Mouse (Mus musculus) G1E (cell line): ENCODE measurements around the gene Ttc27. TPM values are rescaled to one million over a fixed set of nuclear protein-coding genes. Genes with fewer than 3 reads are reported as not detected.
A peak's percentile ranks its signal among the peaks of the same experiment; 100 is the strongest.

Experiments
- ATAC-seq: 2 replicates; pipeline ENCODE4 v1.8.0; 2016; ENCODE audit warnings: mild to moderate bottlenecking; ENCODE audit not compliant: insufficient number of reproducible peaks, poor library complexity, low FRiP score, severe bottlenecking; ENCODE audit errors: extremely low read depth
- DNase-seq: peaks from one replicate; pipeline ENCODE4 v3.0.0; 2012; ENCODE audit warnings: low spot score
- H3K27me3 ChIP-seq: 2 replicates; pipeline ENCODE4 v1.6.1; 2012; ENCODE audit warnings: mild to moderate bottlenecking, low read length, inconsistent platforms; ENCODE audit not compliant: insufficient read depth
- H3K36me3 ChIP-seq: replicated peaks from 2 replicates; pipeline ENCODE3; 2012; ENCODE audit warnings: mild to moderate bottlenecking, inconsistent platforms
- H3K4me1 ChIP-seq: 2 replicates; pipeline ENCODE4 v1.6.1; 2012; ENCODE audit warnings: low read depth, low read length, inconsistent platforms, mixed read lengths; ENCODE audit not compliant: insufficient read depth
- H3K4me3 ChIP-seq: 2 replicates; pipeline ENCODE4 v1.5.1; 2012; ENCODE audit warnings: low read depth, mild to moderate bottlenecking, inconsistent platforms, low read length, moderate library complexity, mixed read lengths
- H3K9me3 ChIP-seq: replicated peaks from 2 replicates; pipeline ENCODE4 v1.6.1; 2012; ENCODE audit warnings: inconsistent platforms
- CTCF ChIP-seq: IDR thresholded peaks from 2 replicates; pipeline ENCODE4 v1.5.1; 2012; ENCODE audit warnings: low read depth, low read length, inconsistent platforms, mixed read lengths
- GATA1 ChIP-seq: IDR thresholded peaks from 2 replicates; pipeline ENCODE4 v1.6.1; 2012; ENCODE audit warnings: borderline replicate concordance, low read length, inconsistent platforms, mixed read lengths
- GATA2 ChIP-seq: IDR thresholded peaks from 2 replicates; pipeline ENCODE4 v1.6.1; 2012; ENCODE audit warnings: low read depth, low read length, inconsistent platforms, borderline replicate concordance
- POLR2AphosphoS5 ChIP-seq: IDR thresholded peaks from 2 replicates; pipeline ENCODE4 v1.6.1; 2012; ENCODE audit warnings: low read depth, low read length, inconsistent platforms; ENCODE audit not compliant: insufficient replicate concordance
- TAL1 ChIP-seq: conservative IDR thresholded peaks from 2 replicates; pipeline ENCODE4 v1.6.1; 2012; ENCODE audit warnings: low read depth, low read length, inconsistent platforms, mixed read lengths
- polyA plus RNA-seq: library from polyadenylated mRNA; stranded (reverse); fragments of >175 nt; gene quantifications from 2 replicates; pipeline ENCODE4 v1.2.3, GENCODE M21; 2012
- total RNA-seq, 2 experiments: library from RNA; stranded (forward) in 1 of 2; stranded (reverse) in 1 of 2; fragments of 200-1000 nt in 1 of 2; fragments of >200 nt in 1 of 2; fragmentation: Nextera tagmentation in 1 of 2; gene quantifications; 2 replicates each; pipeline ENCODE4 v1.2.3; 2014 to 2017

Ttc27 gene
- total and polyA plus RNA-seq, 3 experiments: 20.5 to 39.4 (median 23.1) TPM

DNA sequence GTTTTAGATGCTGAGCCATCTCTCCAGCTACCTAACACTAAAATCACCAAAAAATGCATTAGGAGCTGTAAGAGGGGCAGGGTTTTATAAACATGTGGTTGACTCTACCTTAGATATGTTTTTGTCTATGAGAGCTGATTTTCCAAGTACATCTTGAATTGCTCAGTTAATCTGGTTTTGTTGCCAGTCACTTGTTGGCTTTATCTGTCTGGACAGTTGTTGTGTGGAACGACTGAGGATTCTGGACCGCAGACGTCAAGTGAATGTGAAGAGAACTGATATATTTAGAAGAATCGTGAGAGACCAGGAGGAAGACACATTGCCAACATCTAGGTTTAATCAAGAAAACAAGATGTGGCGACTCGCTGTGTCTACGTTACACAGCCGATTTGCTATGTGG is 5.9 kb upstream of the Ttc27 start:
- ATAC-seq: peak; percentile 36; the same call in 1 of the 2 replicates

DNA sequence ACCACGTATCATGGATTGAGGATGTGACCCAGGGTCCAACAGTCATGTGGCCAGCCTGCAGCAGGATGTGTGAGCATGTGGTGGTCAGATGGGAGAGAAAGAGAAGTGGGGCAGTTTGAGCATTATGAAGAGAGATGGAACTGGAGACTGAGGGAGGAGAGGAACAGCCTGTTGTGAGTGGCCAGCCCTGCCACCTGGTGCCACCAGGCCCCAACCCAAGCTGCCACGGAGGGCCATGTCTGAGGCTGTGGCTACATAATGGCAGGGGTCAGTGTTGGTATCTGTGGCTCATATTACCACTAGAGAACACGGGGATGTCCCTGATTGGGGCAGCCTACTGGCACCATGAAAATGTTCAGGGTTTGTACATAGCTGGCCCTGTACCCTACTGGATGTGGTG is 2.4 kb upstream of the Ttc27 start:
- Histone ChIP-seq H3K9me3 (no peaks in the 10 kb centered on the region), H3K4me3 (no peak overlapping the region), H3K36me3 (peaks cover 15% of the 10 kb centered on the region), H3K27me3 (0 out of 2 replicates have a peak, but pooled peaks cover 4% of the 10 kb centered on the region), H3K4me1 (peaks cover 33% of the 10 kb centered on the region)
- TF ChIP-seq GATA1 (no peak), TAL1 (no peak), CTCF (no peak), GATA2 (no peak), POLR2AphosphoS5 (no peak)
- no peak for DNase-seq
- no peak for ATAC-seq

More for the DNA sequence above, 5.9 kb upstream of the Ttc27 start:
- H3K4me3 ChIP-seq: no peak overlapping the region
- TF ChIP-seq GATA2: no peak
- TF ChIP-seq GATA1: no peak
- no peak for TF ChIP-seq CTCF
- no peak for TF ChIP-seq TAL1
- TF ChIP-seq POLR2AphosphoS5: no peak
- H3K36me3 ChIP-seq: no peaks in the 10 kb centered on the region
- 0 out of 2 replicates have a peak, but pooled peaks cover 4% of the 10 kb centered on the region for H3K27me3 ChIP-seq
- DNase-seq: no peak
- H3K9me3 ChIP-seq: no peaks in the 10 kb centered on the region
- peaks cover 18% of the 10 kb centered on the region for H3K4me1 ChIP-seq

DNA sequence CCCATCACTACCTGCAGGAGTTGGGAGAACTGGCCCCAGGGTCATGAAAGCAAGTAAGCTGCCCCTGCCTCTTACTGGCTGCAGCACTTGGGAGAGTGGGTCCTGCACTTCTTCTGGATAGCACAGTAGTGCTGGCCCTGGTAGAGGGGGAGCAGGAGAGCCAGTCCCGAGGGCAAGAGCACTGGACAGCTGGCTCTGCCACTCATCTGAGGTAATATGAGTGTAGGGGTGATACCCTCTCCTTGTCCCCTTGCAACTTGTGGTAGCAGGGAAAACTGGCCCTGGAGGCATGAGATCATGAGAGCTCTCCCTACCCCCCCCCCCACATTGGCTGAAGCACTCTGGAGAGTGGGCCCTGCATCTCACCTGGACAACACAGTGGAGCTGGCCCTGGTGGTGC is 1.8 kb upstream of the Ttc27 start:
- TF ChIP-seq POLR2AphosphoS5 (no peak), GATA1 (no peak), GATA2 (no peak), TAL1 (no peak), CTCF (no peak)
- DNase-seq: no peak
- H3K27me3 ChIP-seq: 0 out of 2 replicates have a peak, but pooled peaks cover 4% of the 10 kb centered on the region
- no peak for ATAC-seq
- no peaks in the 10 kb centered on the region for H3K9me3 ChIP-seq
- peaks cover 33% of the 10 kb centered on the region for H3K4me1 ChIP-seq
- H3K36me3 ChIP-seq: peaks cover 21% of the 10 kb centered on the region
- no peak overlapping the region for H3K4me3 ChIP-seq

DNA sequence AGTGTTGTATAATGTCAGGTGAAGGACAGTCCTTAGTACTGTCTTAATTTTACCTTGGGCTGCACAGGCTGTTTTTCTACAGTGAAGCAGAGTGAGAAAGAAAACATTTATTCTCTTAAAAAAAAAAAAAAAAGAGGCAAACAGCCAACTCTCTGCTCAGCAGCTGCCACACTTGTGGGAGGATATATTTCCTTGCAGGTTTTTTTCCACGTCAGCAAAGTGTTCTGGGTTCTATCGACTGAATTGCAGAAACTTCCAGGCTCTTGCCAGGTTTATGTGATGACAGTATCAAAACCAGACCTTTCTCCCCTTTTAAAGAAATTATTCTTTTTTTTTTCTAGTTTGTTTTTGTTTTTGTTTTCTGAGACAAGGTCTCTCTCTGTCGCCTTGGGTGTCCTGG is 889 bp upstream of the Ttc27 start:
- Histone ChIP-seq H3K4me3 (no peak overlapping the region; the same call in 1 of the 2 replicates), H3K9me3 (no peaks in the 10 kb centered on the region)
- TF ChIP-seq CTCF: no peak
- no peak for TF ChIP-seq GATA2
- TF ChIP-seq TAL1: no peak
- no peak for TF ChIP-seq POLR2AphosphoS5
- TF ChIP-seq GATA1: no peak

DNA sequence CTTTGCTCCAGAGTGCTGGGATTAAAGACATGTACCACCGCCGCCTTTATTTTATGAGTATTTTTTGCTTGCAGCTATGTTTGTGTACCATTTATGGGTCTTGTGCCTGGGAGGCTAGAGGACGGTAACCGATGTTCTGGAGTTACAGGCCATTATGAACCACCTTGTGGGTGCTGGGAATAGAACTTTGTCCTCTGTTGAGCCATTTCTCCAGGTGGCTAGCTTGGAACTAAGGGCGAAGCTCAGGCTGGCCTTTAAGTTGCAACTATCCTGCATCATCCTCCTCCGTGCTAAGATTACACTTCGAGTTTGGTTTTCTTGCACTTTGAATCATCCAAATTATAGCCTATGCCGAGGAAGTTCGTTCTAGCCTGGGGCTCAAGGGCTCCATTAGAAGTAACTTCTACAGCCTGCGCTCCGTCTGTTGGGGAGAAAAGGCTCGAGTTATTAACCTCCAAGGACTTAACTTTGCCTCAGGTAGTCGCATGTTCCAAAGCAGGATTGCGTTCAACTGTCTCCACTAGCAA is 378 bp upstream of the Ttc27 start:
- no peak for ATAC-seq

More for the DNA sequence above, 889 bp upstream of the Ttc27 start:
- H3K27me3 ChIP-seq: 0 out of 2 replicates have a peak, but pooled peaks cover 4% of the 10 kb centered on the region
- H3K36me3 ChIP-seq: peaks cover 30% of the 10 kb centered on the region
- DNase-seq (no peak), ATAC-seq (no peak)
- peaks cover 27% of the 10 kb centered on the region for H3K4me1 ChIP-seq

DNA sequence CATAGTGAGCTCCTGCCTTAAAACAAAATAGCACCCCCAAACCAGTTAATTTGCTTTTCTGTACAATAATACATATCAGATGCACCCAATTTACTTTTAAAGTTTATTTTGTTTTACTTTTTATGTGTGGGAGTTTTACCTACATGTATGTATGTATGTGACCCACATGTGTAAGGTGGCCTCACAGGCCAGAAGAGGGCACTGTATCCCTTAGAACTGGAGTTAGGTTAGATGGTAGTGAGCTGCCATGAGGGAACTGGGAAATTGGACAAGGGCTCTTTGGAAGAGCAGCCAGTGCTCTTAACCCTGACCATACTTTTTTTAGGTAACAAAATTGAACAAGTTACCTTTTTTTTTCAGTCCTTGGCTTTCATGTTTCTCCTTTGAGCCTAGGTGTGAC is 15.3 kb downstream of the Ttc27 start:
- TF ChIP-seq GATA2 (no peak), TAL1 (no peak), POLR2AphosphoS5 (no peak), CTCF (no peak), GATA1 (no peak)
- Histone ChIP-seq H3K9me3 (no peaks in the 10 kb centered on the region), H3K4me3 (no peak overlapping the region), H3K27me3 (no peaks in the 10 kb centered on the region), H3K36me3 (peaks cover 78% of the 10 kb centered on the region), H3K4me1 (no peaks in the 10 kb centered on the region)
- ATAC-seq (no peak), DNase-seq (no peak)

More for the DNA sequence above, 378 bp upstream of the Ttc27 start:
- H3K4me1 ChIP-seq: peaks cover 23% of the 10 kb centered on the region
- H3K27me3 ChIP-seq: 0 out of 2 replicates have a peak, but pooled peaks cover 4% of the 10 kb centered on the region
- H3K4me3 ChIP-seq: peak overlapping the region; percentile 91
- TF ChIP-seq GATA2 (no peak), GATA1 (no peak), TAL1 (no peak), CTCF (no peak), POLR2AphosphoS5 (no peak)
- peak; percentile 6 for DNase-seq
- peaks cover 35% of the 10 kb centered on the region for H3K36me3 ChIP-seq
- no peaks in the 10 kb centered on the region for H3K9me3 ChIP-seq
